Mouse (Mus musculus) cerebellum, postnatal 25 days (tissue): ENCODE results near the gene Rbm4b.
A peak's percentile ranks its signal among the peaks of the same experiment; 100 is the strongest.
"Not testable (repeated sequence)": the region's sequence is repeated elsewhere in the genome, so short reads cannot be mapped to it uniquely, and the experiment has no call there.

Experiments used
- DNase-seq, 2 experiments: peaks; one replicate each; pipeline ENCODE4 v3.0.0; 2021; ENCODE audit warnings: mixed read lengths in 2 of 2

Gene Rbm4b

DNA sequence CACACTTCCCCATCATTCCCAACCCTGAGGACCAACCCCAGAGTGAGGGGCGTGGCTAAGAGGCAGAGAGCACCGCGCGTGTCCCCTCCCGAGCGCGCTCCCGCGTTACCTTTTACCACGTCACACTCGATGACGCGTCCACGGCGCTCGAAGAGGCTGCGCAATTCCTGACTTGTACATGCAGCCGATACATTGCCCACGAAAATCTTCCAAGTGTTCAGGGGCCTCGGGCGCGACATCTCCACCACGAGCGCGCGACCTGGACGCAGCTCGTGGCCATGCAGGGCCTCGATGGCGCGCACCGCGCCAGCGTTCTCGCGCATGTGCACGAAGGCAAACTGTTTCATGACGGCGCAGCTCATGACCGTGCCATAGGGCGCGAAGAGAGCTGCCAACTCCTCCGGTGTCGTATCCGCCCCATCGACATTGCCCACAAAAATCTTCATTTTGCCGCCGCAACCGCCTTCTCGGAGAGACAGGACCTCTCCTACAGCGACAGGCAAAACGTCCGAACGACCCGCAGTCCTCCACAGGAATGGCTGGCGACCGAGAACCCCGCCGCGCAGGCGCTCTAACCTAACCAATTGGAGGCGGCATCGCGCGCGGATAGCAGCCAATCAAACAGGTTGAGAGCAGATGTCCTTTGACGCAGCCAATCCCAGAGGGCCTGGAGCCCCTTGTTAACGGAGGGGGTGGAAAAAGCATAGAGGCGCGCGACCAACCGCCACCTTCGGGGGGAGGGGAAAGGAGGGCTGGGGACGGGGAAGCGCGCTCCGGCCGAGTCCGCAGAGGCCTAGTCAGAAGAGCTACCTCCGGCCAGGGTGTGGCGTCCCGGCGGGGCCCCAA lies 55.0 kb downstream of the Rbm4b start, which contains the start of the genes Gm21992 and Rbm14:
Gene Gm21992 (minus strand): TSS at position 550 of the 846 bp plus-strand sequence.
Gene Rbm14 (minus strand): TSS at position 572 of the 846 bp plus-strand sequence.
- peak; percentile 98 to 99 for DNase-seq

DNA sequence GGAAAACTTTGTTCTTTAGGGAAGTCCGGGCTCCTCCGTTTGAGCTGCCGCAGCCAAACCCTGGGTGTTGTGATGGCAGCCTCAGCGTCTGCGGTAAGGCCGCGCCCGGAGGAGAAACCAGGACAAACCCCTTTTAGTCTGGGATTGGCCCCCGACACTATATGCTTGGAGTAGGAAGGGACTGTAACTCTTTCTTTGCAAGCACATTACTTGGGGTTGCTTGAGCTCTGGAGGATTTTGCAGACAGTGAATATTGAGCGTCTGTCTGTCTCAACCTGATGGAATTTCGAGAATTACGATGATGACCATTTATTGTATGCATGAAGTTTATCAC lies 55.6 kb downstream of the Rbm4b start:
- DNase-seq: no peak

DNA sequence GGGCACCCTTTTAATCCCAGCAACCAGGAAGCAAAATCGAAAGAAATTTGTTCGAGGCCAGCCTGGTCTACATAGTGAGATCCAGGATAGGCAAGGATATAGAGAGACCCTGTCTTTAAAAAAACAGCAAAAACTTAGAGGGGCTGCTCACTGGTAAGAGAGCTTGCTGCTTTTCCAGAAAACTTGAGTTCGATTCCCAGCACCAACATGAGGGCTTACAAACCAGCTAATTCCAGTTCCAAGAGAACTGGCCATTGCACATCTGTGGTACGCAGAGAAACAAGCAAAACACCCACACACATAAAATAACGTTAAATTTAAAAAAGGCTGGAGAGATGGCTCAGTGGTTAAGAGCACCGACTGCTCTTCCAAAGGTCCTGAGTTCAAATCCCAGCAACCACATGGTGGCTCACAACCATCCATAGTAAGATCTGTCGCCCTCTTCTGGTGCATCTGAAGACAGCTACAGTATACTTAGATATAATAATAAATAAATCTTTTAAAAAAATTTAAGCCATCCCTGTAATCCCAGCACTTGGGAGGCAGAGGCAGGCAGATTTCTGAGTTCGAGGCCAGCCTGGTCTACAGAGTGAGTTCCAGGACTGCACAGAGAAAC lies 56.1 kb downstream of the Rbm4b start:
- DNase-seq: not testable (repeated sequence)

DNA sequence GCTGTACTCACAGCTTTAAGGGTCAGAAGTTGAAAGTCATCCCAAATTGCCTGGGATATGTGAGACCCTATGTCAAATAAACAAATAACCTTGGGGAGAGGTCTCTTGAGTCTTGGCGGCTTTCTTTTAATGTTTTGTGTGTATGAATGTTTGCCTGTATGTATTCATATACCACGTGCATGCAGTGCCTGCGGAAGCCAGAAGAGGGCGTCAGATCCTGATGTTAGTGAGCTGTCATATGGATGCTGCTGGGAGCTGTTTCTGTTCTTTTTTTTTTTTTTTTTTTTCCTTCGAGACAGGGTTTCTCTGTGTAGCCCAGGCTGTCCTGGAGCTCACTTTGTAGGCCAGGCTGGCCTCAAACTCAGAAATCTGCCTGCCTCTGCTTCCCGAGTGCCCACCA lies 56.7 kb downstream of the Rbm4b start:
- peak; percentile 25 to 59 for DNase-seq
